Mouse (Mus musculus): ENCODE results near the gene Mmd2. TPM values are rescaled to one million over a fixed set of nuclear protein-coding genes. Genes with fewer than 3 reads are reported as not detected.

The Mmd2 gene
- total and polyA plus RNA-seq, 3 experiments = not detected

DNA sequence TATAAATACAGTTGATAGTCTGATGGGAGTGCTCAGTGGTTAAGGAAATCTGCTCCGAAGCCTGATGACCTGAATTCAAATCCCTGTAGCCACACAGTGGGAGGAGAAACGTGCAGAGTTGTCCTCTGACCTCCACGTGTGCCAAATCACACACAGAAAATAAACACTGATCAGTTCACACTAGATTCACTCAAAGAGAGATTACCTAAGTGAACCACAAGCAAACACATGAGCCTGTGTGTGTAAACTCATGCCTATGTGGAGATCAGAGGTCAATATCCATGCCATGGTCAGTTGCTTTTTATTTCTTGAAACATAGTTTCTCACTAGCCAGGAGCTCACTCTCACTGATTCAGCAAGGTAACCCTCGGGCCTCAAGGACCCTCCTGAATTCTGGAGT is 88.2 kb downstream of the Mmd2 start:
- no peaks in the 10 kb centered on the region for H3K79me2 ChIP-seq (replicated peaks; ENCODE audit: control insufficient read depth, extremely low read depth, insufficient read depth, poor library complexity, severe bottlenecking)
- H3K36me3 ChIP-seq (replicated peaks in 1 of 2; ENCODE audit: control insufficient read depth in 1 of 2, insufficient read depth in 1 of 2, low read length in 1 of 2) = no peaks in the 10 kb centered on the region
- H3K27me3 ChIP-seq (replicated peaks) = no peaks in the 10 kb centered on the region
- no peak overlapping the region for H3K9ac ChIP-seq (ENCODE audit: insufficient read depth, low read depth)
- DNase-seq (ENCODE audit: extremely low read depth) = no peak
- no peak overlapping the region for H3K4me3 ChIP-seq (replicated peaks in 1 of 3; ENCODE audit: low read depth in 2 of 3, low read length in 2 of 3, poor library complexity in 1 of 3)
- TF ChIP-seq RCOR1 (conservative IDR thresholded peaks at IDR 0.05; ENCODE audit: low read depth, low read length) (no peak), GABPA (IDR thresholded peaks at IDR 0.05; ENCODE audit: insufficient replicate concordance, low read depth, low read length) (no peak), MAX (IDR thresholded peaks at IDR 0.05; ENCODE audit: low read length) (no peak), BHLHE40 (IDR thresholded peaks at IDR 0.05; ENCODE audit: low read depth, low read length) (no peak), TBP (conservative IDR thresholded peaks at IDR 0.05; ENCODE audit: low read depth, low read length) (no peak), HCFC1 (IDR thresholded peaks at IDR 0.05; ENCODE audit: low read depth, low read length) (no peak), JUND (conservative IDR thresholded peaks at IDR 0.05; ENCODE audit: low read depth, low read length) (no peak), CHD1 (IDR thresholded peaks at IDR 0.05; ENCODE audit: low read depth, low read length) (no peak), ETS1 (conservative IDR thresholded peaks at IDR 0.05; ENCODE audit: low read depth, low read length) (no peak), CHD2 (IDR thresholded peaks at IDR 0.05; ENCODE audit: low read length) (no peak), RAD21 (IDR thresholded peaks at IDR 0.05; ENCODE audit: low read depth, low read length) (no peak), POLR2A (IDR thresholded peaks at IDR 0.05; ENCODE audit: low read depth, low read length) (no peak), CTCF (conservative IDR thresholded peaks at IDR 0.05 in 1 of 2, IDR thresholded peaks at IDR 0.05 in 1 of 2; ENCODE audit: low read depth in 2 of 2, low read length in 2 of 2) (no peak), KAT2A (IDR thresholded peaks at IDR 0.05; ENCODE audit: insufficient replicate concordance, low read length) (no peak)
- no peaks in the 10 kb centered on the region for H3K9me3 ChIP-seq (replicated peaks; ENCODE audit: low read length)
- in situ Hi-C loops (cut with MboI; ENCODE audit: low pct_ligation_motif_present, low pct_unique_long_range_greater_than_20kb, low sequenced_read_pairs) (loop anchor here (25.0 kb wide), 1 partner anchor 342 kb away; no protein-coding TSS in a partner anchor), dilution Hi-C loops (cut with MboI; ENCODE audit: extremely low pct_ligation_motif_present, extremely low pct_unique_long_range_greater_than_20kb, low sequenced_read_pairs) (no loop called here)
- no peak overlapping the region for H3K27ac ChIP-seq (ENCODE audit: insufficient read depth, low read depth)
- no peak overlapping the region for H3K4me2 ChIP-seq (ENCODE audit: insufficient read depth, low read depth, poor library complexity, severe bottlenecking)
- H3K4me1 ChIP-seq (ENCODE audit: control insufficient read depth in 1 of 2, insufficient read depth in 2 of 2) = peaks cover 4 to 16% of the 10 kb centered on the region in 2 experiments

- no peak for TF ChIP-seq POLR2A (IDR thresholded peaks at IDR 0.05; ENCODE audit: low read depth, low read length)
- TF ChIP-seq ZC3H11A (IDR thresholded peaks at IDR 0.05; ENCODE audit: low read depth, low read length) = no peak
- TF ChIP-seq E2F4 (IDR thresholded peaks at IDR 0.05; ENCODE audit: insufficient replicate concordance, low read depth, low read length) = no peak
- no peak for TF ChIP-seq IRF4 (IDR thresholded peaks at IDR 0.05; ENCODE audit: low read depth, low read length)
- no peak for TF ChIP-seq UBTF (IDR thresholded peaks at IDR 0.05; ENCODE audit: low read depth, low read length)
These were observed 89.6 kb downstream of the Mmd2 start for GRCm38 (mm10) chr5:142518973-142519372.

More at GRCm38 (mm10) chr5:142518973-142519372, 89.6 kb downstream of the Mmd2 start:
- no peak for DNase-seq (ENCODE audit: extremely low read depth)
- in situ Hi-C loops (cut with MboI; ENCODE audit: low pct_ligation_motif_present, low pct_unique_long_range_greater_than_20kb, low sequenced_read_pairs) (loop anchor here (25.0 kb wide), 1 partner anchor 343 kb away; no protein-coding TSS in a partner anchor), dilution Hi-C loops (cut with MboI; ENCODE audit: extremely low pct_ligation_motif_present, extremely low pct_unique_long_range_greater_than_20kb, low sequenced_read_pairs) (no loop called here)
- Histone ChIP-seq H3K36me3 (replicated peaks in 1 of 2; ENCODE audit: control insufficient read depth in 1 of 2, insufficient read depth in 1 of 2, low read length in 1 of 2) (no peaks in the 10 kb centered on the region), H3K27me3 (replicated peaks) (no peaks in the 10 kb centered on the region), H3K79me2 (replicated peaks; ENCODE audit: control insufficient read depth, extremely low read depth, insufficient read depth, poor library complexity, severe bottlenecking) (no peaks in the 10 kb centered on the region), H3K9me3 (replicated peaks; ENCODE audit: low read length) (no peaks in the 10 kb centered on the region), H3K9ac (ENCODE audit: insufficient read depth, low read depth) (no peak overlapping the region), H3K4me1 (ENCODE audit: control insufficient read depth in 1 of 2, insufficient read depth in 2 of 2) (peaks cover 4 to 16% of the 10 kb centered on the region in 2 experiments), H3K4me2 (ENCODE audit: insufficient read depth, low read depth, poor library complexity, severe bottlenecking) (no peak overlapping the region), H3K27ac (ENCODE audit: insufficient read depth, low read depth) (no peak overlapping the region), H3K4me3 (replicated peaks in 1 of 3; ENCODE audit: low read depth in 2 of 3, low read length in 2 of 3, poor library complexity in 1 of 3) (no peak overlapping the region)

Other genes with a start within 250 kb of the Mmd2 start
- gene Foxk1, start 207.3 kb downstream of the Mmd2 start, total RNA-seq (2012; rRNA removed) = 10.9 and 11.3 TPM in 2 replicates
- 5.3 and 5.6 TPM in 2 replicates for gene Foxk1, start 207.3 kb downstream of the Mmd2 start, total RNA-seq (2014; rRNA removed)
- gene Foxk1, start 207.3 kb downstream of the Mmd2 start, polyA plus RNA-seq (2012; ENCODE audit: insufficient read length, low read depth) = 20.3 and 23.4 TPM in 2 replicates
- 11.3 and 11.8 TPM in 2 replicates for gene Ap5z1, start 144.9 kb downstream of the Mmd2 start, total RNA-seq (2012; rRNA removed)
- gene Ap5z1, start 144.9 kb downstream of the Mmd2 start, total RNA-seq (2014; rRNA removed) = 3.1 and 4.0 TPM in 2 replicates
- 12.8 and 18.7 TPM in 2 replicates for gene Ap5z1, start 144.9 kb downstream of the Mmd2 start, polyA plus RNA-seq (2012; ENCODE audit: insufficient read length, low read depth)
- gene Papolb, start 78.7 kb downstream of the Mmd2 start, total RNA-seq (2012; rRNA removed) = not detected in 2 replicates
- not detected in 2 replicates for gene Papolb, start 78.7 kb downstream of the Mmd2 start, total RNA-seq (2014; rRNA removed)
- gene Papolb, start 78.7 kb downstream of the Mmd2 start, polyA plus RNA-seq (2012; ENCODE audit: insufficient read length, low read depth) = not detected in 2 replicates
- not detected in 2 replicates for gene Radil, start 57.7 kb downstream of the Mmd2 start, total RNA-seq (2012; rRNA removed)
- not detected in 2 replicates for gene Radil, start 57.7 kb downstream of the Mmd2 start, total RNA-seq (2014; rRNA removed)
- gene Radil, start 57.7 kb downstream of the Mmd2 start, polyA plus RNA-seq (2012; ENCODE audit: insufficient read length, low read depth) = not detected in 2 replicates
- 34.5 and 38.0 TPM in 2 replicates for gene Wipi2, start 18.9 kb upstream of the Mmd2 start, total RNA-seq (2012; rRNA removed)
- gene Wipi2, start 18.9 kb upstream of the Mmd2 start, total RNA-seq (2014; rRNA removed) = 47.4 and 50.1 TPM in 2 replicates
- 43.4 and 47.9 TPM in 2 replicates for gene Wipi2, start 18.9 kb upstream of the Mmd2 start, polyA plus RNA-seq (2012; ENCODE audit: insufficient read length, low read depth)
- gene Slc29a4, start 83.7 kb upstream of the Mmd2 start, total RNA-seq (2012; rRNA removed) = not detected in 2 replicates
- not detected in 2 replicates for gene Slc29a4, start 83.7 kb upstream of the Mmd2 start, total RNA-seq (2014; rRNA removed)
- gene Slc29a4, start 83.7 kb upstream of the Mmd2 start, polyA plus RNA-seq (2012; ENCODE audit: insufficient read length, low read depth) = not detected in 2 replicates
- gene Tnrc18, start 208.9 kb upstream of the Mmd2 start, total RNA-seq (2012; rRNA removed) = 5.2 and 5.4 TPM in 2 replicates
- gene Tnrc18, start 208.9 kb upstream of the Mmd2 start, total RNA-seq (2014; rRNA removed) = 0.71 and 0.80 TPM in 2 replicates
- gene Tnrc18, start 208.9 kb upstream of the Mmd2 start, polyA plus RNA-seq (2012; ENCODE audit: insufficient read length, low read depth) = 7.7 and 8.0 TPM in 2 replicates